Mouse (Mus musculus) heart, embryonic 11.5 days (tissue): Measurements from ENCODE around the gene Xpnpep3. TPM values are rescaled to one million over a fixed set of nuclear protein-coding genes. Genes with fewer than 3 reads are reported as not detected.

ENCODE experiments used
- ATAC-seq: fragments of 200-750 bp; cut with Nextera tagmentation; replicated peaks from 2 replicates; pipeline ENCODE4 v1.8.0; 2017; ENCODE audit warnings: moderate library complexity; ENCODE audit not compliant: insufficient number of reproducible peaks, low FRiP score, low TSS enrichment
- H3K27ac ChIP-seq: fragments of 300-500 bp; sonication (generic); 2 replicates; pipeline ENCODE4 v1.5.1; 2014; ENCODE audit warnings: mild to moderate bottlenecking, low read depth, low read length
- H3K27me3 ChIP-seq: fragments of 300-500 bp; sonication (generic); 2 replicates; pipeline ENCODE4 v1.6.1; 2014; ENCODE audit warnings: mild to moderate bottlenecking, low read length, mixed read lengths; ENCODE audit not compliant: control insufficient read depth, insufficient read depth
- H3K36me3 ChIP-seq: fragments of 300-500 bp; sonication (generic); 2 replicates; pipeline ENCODE4 v1.6.1; 2014; ENCODE audit warnings: mild to moderate bottlenecking, low read length, moderate library complexity, mixed read lengths; ENCODE audit not compliant: control insufficient read depth, insufficient read depth
- H3K4me1 ChIP-seq: fragments of 300-500 bp; sonication (generic); 2 replicates; pipeline ENCODE4 v1.6.1; 2014; ENCODE audit warnings: low read length; ENCODE audit not compliant: control insufficient read depth, insufficient read depth
- H3K4me2 ChIP-seq: fragments of 300-500 bp; sonication (generic); 2 replicates; pipeline ENCODE4 v1.6.1; 2014; ENCODE audit warnings: mild to moderate bottlenecking, moderate library complexity
- H3K4me3 ChIP-seq: fragments of 300-500 bp; sonication (generic); 2 replicates; pipeline ENCODE4 v1.5.1; 2014; ENCODE audit warnings: low read depth, low read length
- H3K9ac ChIP-seq: fragments of 300-500 bp; sonication (generic); 2 replicates; pipeline ENCODE4 v1.6.1; 2014; ENCODE audit warnings: mild to moderate bottlenecking, low read depth, low read length, moderate library complexity
- H3K9me3 ChIP-seq: fragments of 300-500 bp; sonication (generic); replicated peaks from 2 replicates; pipeline ENCODE4 v1.6.1; 2016; ENCODE audit warnings: low read length; ENCODE audit not compliant: control insufficient read depth
- WGBS: fragments of 180-500 bp; shearing (Covaris S2); extraction: QIAGEN DNeasy Blood & Tissue Kit; methylation state at CpG from one replicate; pipeline ENCODE4 v1.1.7; 2014; ENCODE audit not compliant: insufficient replicate concordance; 5-methylcytosine and 5-hydroxymethylcytosine counted together
- polyA plus RNA-seq: library from polyadenylated mRNA; unstranded; fragments of >200 nt; fragmentation: Nextera tagmentation; extraction: Ambion mirVana; gene quantifications from 2 replicates; pipeline ENCODE4 v1.2.1, GENCODE M21; 2014

Xpnpep3 gene
- polyA plus RNA-seq, 1 experiment from 2014 or later, result 9.6 TPM

DNA sequence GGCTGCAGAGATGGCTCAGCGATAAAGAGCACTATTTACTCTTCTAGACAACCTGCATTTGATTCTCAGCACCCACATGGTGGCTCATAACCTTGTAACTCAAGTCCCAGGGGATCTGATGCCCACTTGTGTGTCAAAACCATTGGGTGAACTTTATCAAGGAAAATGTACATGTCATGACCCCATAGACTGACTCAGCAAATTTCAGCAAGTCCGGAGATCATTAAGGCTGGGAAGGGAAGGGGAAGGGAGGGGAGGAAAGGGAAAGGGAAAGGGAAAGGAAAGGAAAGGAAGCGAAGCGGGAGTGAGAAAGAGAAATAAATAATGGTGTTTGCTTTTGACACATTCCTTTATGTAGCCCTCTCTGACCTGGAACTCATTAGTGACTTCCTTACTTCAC lies 18.1 kb downstream of the Xpnpep3 start:
- Histone ChIP-seq H3K4me2 (no peak overlapping the region), H3K9me3 (no peaks in the 10 kb centered on the region), H3K4me1 (peaks cover 3% of the 10 kb centered on the region), H3K9ac (no peak overlapping the region), H3K27ac (no peak overlapping the region), H3K27me3 (no peaks in the 10 kb centered on the region), H3K4me3 (no peak overlapping the region), H3K36me3 (no peaks in the 10 kb centered on the region)
- ATAC-seq, result no peak
- WGBS, result 79% methylated on average over 4 of the region's 4 CpGs

DNA sequence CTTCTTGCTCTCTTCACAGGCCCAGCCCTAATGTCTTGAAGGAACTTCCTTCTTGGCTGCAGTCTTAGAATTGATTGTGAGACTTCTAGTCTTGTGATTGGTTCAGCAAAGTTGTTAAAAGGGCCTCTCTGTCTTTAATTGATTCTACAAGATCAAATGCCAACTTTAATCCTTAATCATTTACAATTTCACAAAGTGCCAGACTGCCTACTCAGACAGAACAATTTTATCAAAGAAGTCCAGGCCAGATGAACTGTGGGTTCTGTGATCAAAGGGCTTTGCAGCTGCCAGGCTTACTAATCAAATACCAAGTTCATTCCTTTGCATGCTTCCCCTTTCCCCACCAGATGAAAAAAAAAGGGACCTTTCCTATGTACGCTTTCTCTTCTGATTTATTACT lies 21.5 kb downstream of the Xpnpep3 start:
- H3K4me2 ChIP-seq, result no peak overlapping the region
- H3K9ac ChIP-seq, result no peak overlapping the region
- WGBS, result 78% methylated on average over 1 of the region's 1 CpGs
- H3K27me3 ChIP-seq, result no peaks in the 10 kb centered on the region
- peaks cover 3% of the 10 kb centered on the region for H3K4me1 ChIP-seq
- no peak overlapping the region for H3K4me3 ChIP-seq
- no peaks in the 10 kb centered on the region for H3K9me3 ChIP-seq
- ATAC-seq, result no peak
- no peak overlapping the region for H3K27ac ChIP-seq
- H3K36me3 ChIP-seq, result no peaks in the 10 kb centered on the region

DNA sequence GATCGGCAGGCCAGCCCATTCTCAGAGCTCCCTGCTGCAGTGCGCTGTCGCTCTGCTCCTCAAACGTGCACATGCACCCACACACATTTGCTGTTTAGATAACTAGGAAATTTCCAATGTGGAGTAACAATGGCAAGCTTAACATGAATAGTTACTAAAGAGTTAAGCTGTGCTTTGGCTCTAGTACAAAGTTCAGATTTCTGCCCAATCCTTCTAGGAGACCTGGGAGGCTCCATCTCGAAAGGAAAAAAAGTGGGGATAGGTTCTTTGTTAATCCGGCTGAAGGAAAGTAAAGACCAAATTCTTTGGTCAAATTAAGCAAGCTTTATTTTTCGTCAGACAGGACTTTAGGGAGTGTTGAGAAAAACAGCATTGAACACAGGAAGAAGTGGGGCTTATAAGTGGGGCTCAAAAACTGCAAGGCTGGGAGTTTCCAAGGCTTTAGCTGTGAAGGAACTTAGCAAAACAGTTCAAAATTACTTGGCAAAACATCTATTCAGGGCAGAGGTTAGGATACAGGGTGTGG lies 22.3 kb downstream of the Xpnpep3 start:
- H3K4me2 ChIP-seq, result no peak overlapping the region
- no peaks in the 10 kb centered on the region for H3K4me1 ChIP-seq
- no peak overlapping the region for H3K9ac ChIP-seq
- H3K4me3 ChIP-seq, result no peak overlapping the region
- H3K27ac ChIP-seq, result no peak overlapping the region
- no peaks in the 10 kb centered on the region for H3K27me3 ChIP-seq
- WGBS, result 82% methylated on average over 7 of the region's 7 CpGs
- no peak for ATAC-seq
- no peaks in the 10 kb centered on the region for H3K36me3 ChIP-seq
- H3K9me3 ChIP-seq, result no peaks in the 10 kb centered on the region

DNA sequence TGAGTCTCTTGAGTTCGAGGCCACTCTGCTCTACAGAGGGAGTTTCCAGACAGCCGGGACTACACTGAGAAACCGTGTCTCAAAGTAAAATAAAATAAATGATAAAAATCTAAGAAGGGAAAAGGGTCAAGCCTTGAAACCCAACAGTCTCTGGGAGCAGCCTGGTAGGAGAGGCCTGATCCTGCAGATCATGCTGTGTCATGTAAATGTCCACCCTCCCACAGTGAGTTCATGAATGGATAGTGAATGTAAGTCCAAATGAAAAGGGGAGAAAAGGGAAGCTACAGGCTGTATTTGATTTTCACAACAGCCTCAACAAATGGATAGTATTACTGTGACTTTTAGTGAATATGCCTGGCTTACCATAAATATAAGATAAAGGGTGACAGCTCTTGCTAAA lies 25.4 kb downstream of the Xpnpep3 start:
- no peaks in the 10 kb centered on the region for H3K36me3 ChIP-seq
- no peak for ATAC-seq
- 91% methylated on average over 3 of the region's 3 CpGs for WGBS
- no peak overlapping the region for H3K4me2 ChIP-seq
- no peaks in the 10 kb centered on the region for H3K9me3 ChIP-seq
- H3K4me1 ChIP-seq, result no peaks in the 10 kb centered on the region
- no peak overlapping the region for H3K9ac ChIP-seq
- H3K27me3 ChIP-seq, result no peaks in the 10 kb centered on the region
- no peak overlapping the region for H3K4me3 ChIP-seq
- no peak overlapping the region for H3K27ac ChIP-seq

DNA sequence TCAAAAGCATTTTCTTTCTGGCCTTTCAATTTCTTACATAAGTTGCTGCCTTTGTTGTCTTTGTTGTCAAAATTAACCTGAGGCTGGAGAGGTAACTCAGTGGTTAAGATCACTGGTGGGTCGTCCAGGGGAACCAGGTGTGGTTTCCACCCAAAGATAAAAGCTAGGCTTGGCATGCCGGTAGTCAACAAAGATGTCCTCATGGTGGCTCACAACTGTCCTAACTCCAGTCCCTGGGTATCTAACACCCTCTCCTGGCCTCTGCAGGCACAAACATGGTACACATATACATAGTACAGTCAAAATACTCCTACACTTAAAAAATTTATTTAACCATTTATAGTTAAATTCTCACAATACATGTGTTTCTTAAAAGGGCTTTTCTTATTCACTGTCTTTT lies 28.0 kb downstream of the Xpnpep3 start:
- H3K9ac ChIP-seq, result no peak overlapping the region
- H3K9me3 ChIP-seq, result no peaks in the 10 kb centered on the region
- H3K36me3 ChIP-seq, result no peaks in the 10 kb centered on the region
- ATAC-seq, result no peak
- no peak overlapping the region for H3K27ac ChIP-seq
- H3K4me1 ChIP-seq, result no peaks in the 10 kb centered on the region
- H3K4me3 ChIP-seq, result no peak overlapping the region
- no peak overlapping the region for H3K4me2 ChIP-seq
- 75% methylated on average over 2 of the region's 2 CpGs for WGBS
- no peaks in the 10 kb centered on the region for H3K27me3 ChIP-seq

DNA sequence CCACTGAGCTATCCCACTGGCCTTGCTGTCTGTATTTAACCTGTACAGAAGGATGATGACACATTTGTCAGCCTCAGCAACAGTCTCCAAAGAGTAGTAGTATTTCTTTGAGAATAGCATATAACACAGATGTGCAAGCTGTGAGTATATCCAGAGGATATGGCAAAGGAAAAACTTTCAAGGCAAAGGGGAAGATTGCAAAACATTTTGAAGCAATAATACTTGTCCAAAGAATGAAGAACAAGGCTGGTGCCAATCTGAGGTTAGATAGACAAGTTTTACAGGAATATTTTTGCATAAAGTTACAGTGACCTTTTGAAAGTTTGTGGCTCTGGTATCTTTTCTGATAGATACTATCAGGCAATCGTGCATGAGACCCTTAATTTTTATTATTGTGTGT lies 31.3 kb downstream of the Xpnpep3 start:
- Histone ChIP-seq H3K27ac (no peak overlapping the region), H3K36me3 (no peaks in the 10 kb centered on the region), H3K9ac (no peak overlapping the region), H3K9me3 (no peaks in the 10 kb centered on the region), H3K4me2 (no peak overlapping the region), H3K4me3 (no peak overlapping the region), H3K27me3 (no peaks in the 10 kb centered on the region), H3K4me1 (no peaks in the 10 kb centered on the region)
- ATAC-seq, result no peak
- 92% methylated on average over 1 of the region's 1 CpGs for WGBS

DNA sequence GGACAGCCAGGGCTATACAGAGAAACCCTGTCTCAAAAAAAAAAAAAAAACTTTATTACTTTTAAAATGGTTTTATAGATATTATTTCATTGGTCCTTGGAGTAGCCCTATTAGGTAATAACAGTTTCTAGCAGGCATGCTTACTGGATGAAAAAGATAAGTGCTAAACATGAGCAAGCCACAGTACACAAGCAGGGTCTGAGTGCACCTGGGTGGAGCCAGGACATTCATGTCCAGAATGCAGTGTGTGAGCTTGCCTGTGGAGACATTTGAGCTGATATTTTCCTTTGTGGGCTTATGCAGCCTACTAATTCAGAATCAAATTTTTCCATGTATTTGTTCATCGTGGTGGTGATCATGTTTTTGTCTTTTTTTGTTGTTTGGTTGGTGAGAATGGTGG lies 38.4 kb downstream of the Xpnpep3 start:
- 0 out of 2 replicates have a peak, but pooled peaks cover 5% of the 10 kb centered on the region for H3K36me3 ChIP-seq
- no peak overlapping the region for H3K4me3 ChIP-seq
- no peak for ATAC-seq
- H3K4me2 ChIP-seq, result no peak overlapping the region
- no peak overlapping the region for H3K9ac ChIP-seq
- H3K4me1 ChIP-seq, result no peaks in the 10 kb centered on the region
- H3K27ac ChIP-seq, result no peak overlapping the region
- no peaks in the 10 kb centered on the region for H3K9me3 ChIP-seq
- WGBS, result 92% methylated on average over 1 of the region's 1 CpGs
- no peaks in the 10 kb centered on the region for H3K27me3 ChIP-seq

DNA sequence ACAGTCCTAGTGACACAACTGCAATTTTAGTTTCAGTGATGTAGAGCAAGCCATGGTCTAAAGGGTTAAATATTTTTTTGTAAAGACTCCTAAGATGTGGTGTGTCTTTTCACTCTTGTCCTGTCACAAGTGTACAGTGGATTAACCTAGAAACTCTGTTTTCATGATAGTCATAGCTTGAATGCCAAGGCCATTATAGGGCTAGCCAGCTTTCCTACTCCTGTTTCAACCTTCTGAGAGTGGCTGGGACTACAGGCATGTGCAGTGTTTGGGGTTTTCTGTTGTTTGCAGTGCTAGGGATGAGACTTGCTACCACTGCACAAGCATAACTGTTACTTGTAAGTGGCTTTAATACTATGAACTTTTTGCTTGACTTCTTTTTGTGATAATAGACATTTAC lies 39.3 kb downstream of the Xpnpep3 start:
- no peak overlapping the region for H3K4me3 ChIP-seq

DNA sequence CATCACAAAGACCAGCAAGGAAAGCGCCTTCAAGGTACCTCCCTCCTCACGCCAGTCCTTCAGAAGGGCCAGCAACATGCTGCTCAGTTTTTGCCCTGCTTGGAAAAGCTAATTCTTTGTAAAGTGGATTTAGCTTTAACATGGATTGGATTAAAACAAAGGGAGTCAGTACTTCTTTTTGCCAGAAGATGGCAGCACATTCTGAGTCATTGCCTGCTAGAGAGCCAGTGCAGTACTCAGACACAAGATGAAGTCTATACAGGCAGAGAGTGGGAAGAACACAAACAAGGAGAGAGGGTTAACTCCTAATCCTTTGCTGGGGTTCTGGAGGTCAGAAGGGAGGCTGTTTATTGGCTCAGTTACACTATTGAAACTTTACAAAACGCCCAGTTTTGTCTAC lies 48.5 kb downstream of the Xpnpep3 start:
- WGBS, result 42% methylated on average over 3 of the region's 3 CpGs

More for the DNA sequence above, 39.3 kb downstream of the Xpnpep3 start:
- no peak for ATAC-seq
- Histone ChIP-seq H3K9ac (no peak overlapping the region), H3K4me2 (no peak overlapping the region), H3K27ac (no peak overlapping the region), H3K9me3 (no peaks in the 10 kb centered on the region), H3K36me3 (0 out of 2 replicates have a peak, but pooled peaks cover 5% of the 10 kb centered on the region), H3K4me1 (no peaks in the 10 kb centered on the region), H3K27me3 (no peaks in the 10 kb centered on the region)

More for the DNA sequence above, 48.5 kb downstream of the Xpnpep3 start:
- no peak overlapping the region for H3K4me3 ChIP-seq
- no peak for ATAC-seq
- H3K9ac ChIP-seq, result no peak overlapping the region
- no peaks in the 10 kb centered on the region for H3K27me3 ChIP-seq
- no peaks in the 10 kb centered on the region for H3K9me3 ChIP-seq
- no peak overlapping the region for H3K27ac ChIP-seq
- no peaks in the 10 kb centered on the region for H3K4me1 ChIP-seq
- no peak overlapping the region for H3K4me2 ChIP-seq
- H3K36me3 ChIP-seq, result peaks cover 2% of the 10 kb centered on the region; the same call in 1 of the 2 replicates
